Mouse (Mus musculus): ENCODE data around the gene Hmga2.
"Not testable (repeated sequence)": the region's sequence is repeated elsewhere in the genome, so short reads cannot be mapped to it uniquely, and the experiment has no call there.

Hmga2 gene

GRCm38 (mm10) chr10:120345325-120345724, 130.9 kb downstream of the Hmga2 start:
- no peak for DNase-seq (ENCODE audit: extremely low spot score, low spot score)

DNA sequence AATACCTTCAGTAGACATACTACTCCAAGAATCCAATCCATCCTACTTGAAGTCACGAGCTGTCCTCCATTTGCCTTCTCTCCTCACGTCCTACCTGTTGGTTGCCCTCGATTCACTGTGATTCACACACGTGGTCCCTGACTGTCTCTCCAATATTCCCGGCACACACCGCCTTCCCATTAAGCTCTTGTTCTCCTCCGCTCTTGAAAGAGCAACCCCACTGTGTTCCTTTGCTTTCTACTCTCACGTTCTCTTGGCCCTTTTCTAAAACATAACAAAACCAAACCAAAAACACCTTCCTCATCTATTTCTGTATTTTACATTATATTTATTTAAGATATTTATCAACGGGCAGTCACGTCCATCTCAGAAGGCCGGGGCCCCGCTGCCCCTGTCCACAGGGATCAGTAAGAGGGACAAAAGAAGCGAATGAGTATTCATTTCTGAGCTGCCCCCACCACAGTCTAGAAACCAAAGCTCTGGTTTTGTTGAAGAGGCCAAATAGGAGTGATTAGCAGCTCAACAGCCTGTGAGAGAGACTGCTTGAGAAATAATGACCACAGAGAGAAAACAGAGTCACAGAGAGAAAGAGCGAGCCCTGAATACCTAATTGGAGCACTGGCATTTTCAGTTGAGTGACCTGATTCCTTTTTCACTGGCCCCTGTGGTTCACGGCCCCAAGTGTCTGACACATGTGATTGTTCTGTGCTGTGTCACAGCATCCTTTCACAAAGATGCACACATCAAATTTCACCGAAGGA, 131.5 kb downstream of the Hmga2 start:
- DNase-seq (ENCODE audit: extremely low spot score, low spot score): no peak

- DNase-seq (ENCODE audit: extremely low spot score, low spot score): not testable (repeated sequence)
Observed at GRCm38 (mm10) chr10:120339906-120340305, 136.4 kb downstream of the Hmga2 start.

DNA sequence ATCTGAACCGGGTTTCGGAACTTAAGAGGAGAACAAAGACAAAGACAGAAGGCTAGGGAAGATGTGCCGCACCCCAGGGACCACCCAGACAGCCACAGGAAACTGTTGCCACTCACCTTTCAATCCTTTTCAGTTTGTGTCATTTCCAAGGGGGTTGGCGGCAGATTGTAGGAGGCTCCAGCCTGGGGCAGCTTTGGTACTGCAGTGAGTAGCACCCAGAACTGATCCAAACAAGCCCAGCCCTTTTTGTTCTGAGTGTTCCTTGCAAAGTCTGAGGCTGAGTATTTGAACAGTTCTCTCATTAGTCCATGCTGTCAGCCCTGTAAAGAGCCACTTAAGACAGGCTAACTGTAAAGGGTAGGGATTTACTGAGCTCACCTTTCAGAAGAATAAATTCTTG, 136.9 kb downstream of the Hmga2 start:
- DNase-seq (ENCODE audit: extremely low spot score, low spot score): no peak

DNA sequence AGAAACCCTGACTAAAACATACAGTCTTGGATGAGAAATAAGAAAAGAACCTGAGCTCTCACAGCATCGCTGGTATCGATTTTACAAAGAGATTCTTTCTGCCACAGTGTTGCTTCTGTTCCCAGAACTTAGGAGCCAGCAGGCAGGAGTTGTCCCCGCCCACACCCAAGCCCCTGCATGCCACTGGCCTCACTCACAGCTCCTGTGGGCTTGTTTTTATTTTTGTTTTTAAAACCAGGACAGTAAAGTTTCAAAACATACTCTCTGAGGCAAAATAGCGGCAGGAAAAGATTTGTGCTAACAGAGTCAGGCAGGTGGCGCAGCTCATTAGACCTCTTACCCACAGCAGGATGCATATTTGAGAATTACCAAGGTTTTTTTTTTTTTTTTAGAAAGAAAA, 137.4 kb downstream of the Hmga2 start:
- DNase-seq (ENCODE audit: extremely low spot score, low spot score): no peak

- not testable (repeated sequence) for DNase-seq (ENCODE audit: extremely low spot score, low spot score)
Observed at GRCm38 (mm10) chr10:120338431-120338830, 137.8 kb downstream of the Hmga2 start.

DNA sequence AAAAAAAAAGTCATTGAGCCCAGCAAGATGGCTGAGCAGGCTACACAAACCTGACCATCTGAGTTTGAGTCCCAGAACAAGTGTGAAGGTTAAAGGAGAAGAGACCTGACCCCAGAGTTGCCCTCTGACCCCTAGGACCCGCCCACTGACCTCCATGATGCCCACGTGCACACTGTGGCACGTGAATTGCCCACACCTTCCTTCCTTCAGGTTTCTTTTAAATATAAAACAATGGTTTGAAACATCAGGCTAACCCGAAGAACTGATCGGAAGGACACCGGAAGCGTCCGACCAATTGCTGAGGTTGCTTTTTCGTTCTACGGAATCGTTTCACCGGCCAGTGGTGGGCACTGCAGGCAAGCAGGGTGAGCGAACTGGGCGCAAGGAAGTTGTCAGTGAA, 148.3 kb downstream of the Hmga2 start:
- DNase-seq (ENCODE audit: extremely low spot score, low spot score): no peak

DNA sequence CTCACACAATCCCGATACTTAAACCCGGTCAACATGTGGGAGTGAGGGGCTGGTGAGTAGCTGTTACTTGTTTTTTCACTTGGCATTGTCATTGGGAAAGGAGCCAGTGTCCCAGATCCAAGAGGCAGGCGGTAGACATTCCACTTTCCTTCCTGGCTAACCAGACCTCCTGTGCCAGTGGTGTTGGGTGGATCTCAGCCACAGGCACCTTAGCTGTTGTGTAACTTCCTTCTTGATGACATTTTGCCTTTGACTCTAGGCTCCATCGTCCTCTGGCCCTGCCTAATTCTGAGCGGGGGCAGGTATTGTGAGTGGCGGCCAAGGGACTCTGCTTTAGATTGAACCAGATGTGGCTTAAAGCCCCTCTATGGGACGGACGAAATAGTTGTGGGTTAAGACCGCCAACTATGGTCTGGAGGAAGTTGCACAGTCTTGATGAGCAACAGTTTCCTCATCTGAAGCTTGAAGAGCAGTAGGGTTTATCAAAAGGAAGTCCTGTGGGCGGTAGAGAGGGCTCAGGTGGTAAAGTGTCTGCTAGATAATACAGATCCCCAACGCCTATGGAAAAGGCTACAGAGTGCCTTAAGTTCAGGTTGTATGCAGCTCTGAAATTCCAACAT, 152.6 kb downstream of the Hmga2 start:
- no peak for DNase-seq (ENCODE audit: extremely low spot score, low spot score)

DNA sequence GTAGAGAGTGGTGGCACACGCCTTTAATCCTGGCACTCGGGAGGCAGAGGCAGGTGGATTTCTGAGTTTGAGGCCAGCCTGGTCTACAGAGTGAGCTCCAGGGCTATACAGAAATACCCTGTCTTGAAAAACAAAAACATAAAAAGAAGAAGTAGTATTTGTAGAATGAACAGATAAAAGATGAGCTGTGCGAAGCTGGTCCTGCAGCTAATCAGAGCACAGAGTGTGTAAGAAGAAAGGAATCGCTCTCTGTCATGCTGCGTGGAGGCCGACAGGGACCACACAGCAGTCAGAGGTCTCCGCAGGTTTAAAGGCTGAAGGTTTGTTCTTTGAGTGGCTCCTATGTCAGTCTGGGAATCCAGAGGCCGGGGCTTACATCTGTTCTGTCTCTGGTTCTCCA, 153.5 kb downstream of the Hmga2 start:
- DNase-seq (ENCODE audit: extremely low spot score, low spot score): no peak

- DNase-seq (ENCODE audit: extremely low spot score, low spot score): no peak
Observed at GRCm38 (mm10) chr10:120319614-120320013, 156.7 kb downstream of the Hmga2 start.

Data from neural tube, embryonic 10.5 days (tissue).